Mouse (Mus musculus) hindbrain, embryonic 11.5 days (tissue): ENCODE results near the gene Inka1. TPM values are rescaled to one million over a fixed set of nuclear protein-coding genes. Genes with fewer than 3 reads are reported as not detected.
A peak's percentile ranks its signal among the peaks of the same experiment; 100 is the strongest.

Source experiments
- ATAC-seq: fragments of 200-750 bp; cut with Nextera tagmentation; 2 replicates; pipeline ENCODE4 v1.8.0; 2017; ENCODE audit warnings: mild to moderate bottlenecking, moderate TSS enrichment, moderate library complexity; ENCODE audit not compliant: low FRiP score
- DNase-seq: peaks from one replicate; pipeline ENCODE4 v3.0.0-alpha.2; 2015; ENCODE audit warnings: low spot score
- H3K27ac ChIP-seq: fragments of 300-500 bp; sonication (generic); 2 replicates; pipeline ENCODE4 v1.5.1; 2014; ENCODE audit warnings: mild to moderate bottlenecking, low read depth, low read length
- H3K27me3 ChIP-seq: fragments of 300-500 bp; sonication (generic); 2 replicates; pipeline ENCODE4 v1.6.1; 2014; ENCODE audit warnings: mild to moderate bottlenecking, low read length, moderate library complexity, mixed read lengths; ENCODE audit not compliant: control insufficient read depth, insufficient read depth
- H3K36me3 ChIP-seq: fragments of 300-500 bp; sonication (generic); 2 replicates; pipeline ENCODE4 v1.6.1; 2014; ENCODE audit warnings: mild to moderate bottlenecking, low read length, moderate library complexity, mixed read lengths; ENCODE audit not compliant: control insufficient read depth, insufficient read depth
- H3K4me1 ChIP-seq: fragments of 300-500 bp; sonication (generic); replicated peaks from 2 replicates; pipeline ENCODE4 v1.6.1; 2014; ENCODE audit warnings: low read length, mixed read lengths; ENCODE audit not compliant: control insufficient read depth, insufficient read depth
- H3K4me2 ChIP-seq: fragments of 300-500 bp; sonication (generic); replicated peaks from 2 replicates; pipeline ENCODE4 v1.6.1; 2014; ENCODE audit warnings: mild to moderate bottlenecking, low read depth, low read length
- H3K4me3 ChIP-seq: fragments of 300-500 bp; sonication (generic); 2 replicates; pipeline ENCODE4 v1.5.1; 2014; ENCODE audit warnings: low read depth, low read length
- H3K9ac ChIP-seq: fragments of 300-500 bp; sonication (generic); 2 replicates; pipeline ENCODE4 v1.6.1; 2014; ENCODE audit warnings: low read depth, low read length
- H3K9me3 ChIP-seq: fragments of 300-500 bp; sonication (generic); 2 replicates; pipeline ENCODE4 v1.6.1; 2016; ENCODE audit warnings: low read length; ENCODE audit not compliant: control insufficient read depth
- WGBS: fragments of 180-500 bp; shearing (Covaris S2); extraction: QIAGEN DNeasy Blood & Tissue Kit; methylation state at CpG from one replicate; pipeline ENCODE4 v1.1.7; 2014; 5-methylcytosine and 5-hydroxymethylcytosine counted together
- polyA plus RNA-seq: library from polyadenylated mRNA; unstranded; fragments of >200 nt; fragmentation: Nextera tagmentation; extraction: Ambion mirVana; gene quantifications from 2 replicates; pipeline ENCODE4 v1.2.1, GENCODE M21; 2014

The Inka1 gene
- polyA plus RNA-seq, 1 experiment from 2014 or later = 56.4 TPM

DNA sequence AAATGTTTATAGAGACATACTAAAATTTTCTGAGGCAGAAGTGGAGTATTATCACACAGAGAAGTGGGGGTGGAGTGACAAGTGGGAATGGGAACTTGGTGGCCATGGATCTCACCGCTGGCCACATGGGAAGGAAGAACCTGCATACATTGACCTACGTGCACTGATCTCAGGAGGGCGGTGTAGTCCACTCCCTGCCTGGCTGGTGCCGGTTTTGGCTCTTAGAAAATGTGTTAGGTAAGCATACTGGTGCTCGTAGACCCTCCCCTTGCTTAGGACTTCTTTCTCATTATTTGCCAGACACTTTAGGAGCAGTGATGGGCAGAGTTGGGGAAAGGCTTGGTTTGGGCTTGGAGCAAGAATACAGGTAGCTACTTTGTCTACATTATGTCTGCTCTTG lies 22.4 kb upstream of the Inka1 start:
- DNase-seq = no peak
- H3K9ac ChIP-seq = no peak overlapping the region
- no peaks in the 10 kb centered on the region for H3K27me3 ChIP-seq
- no peak for ATAC-seq
- no peaks in the 10 kb centered on the region for H3K9me3 ChIP-seq
- no peak overlapping the region for H3K4me3 ChIP-seq
- no peak overlapping the region for H3K27ac ChIP-seq
- no peak overlapping the region for H3K4me2 ChIP-seq
- WGBS = 91% methylated on average over 5 of the region's 5 CpGs
- H3K36me3 ChIP-seq = no peaks in the 10 kb centered on the region
- peaks cover 5% of the 10 kb centered on the region for H3K4me1 ChIP-seq

DNA sequence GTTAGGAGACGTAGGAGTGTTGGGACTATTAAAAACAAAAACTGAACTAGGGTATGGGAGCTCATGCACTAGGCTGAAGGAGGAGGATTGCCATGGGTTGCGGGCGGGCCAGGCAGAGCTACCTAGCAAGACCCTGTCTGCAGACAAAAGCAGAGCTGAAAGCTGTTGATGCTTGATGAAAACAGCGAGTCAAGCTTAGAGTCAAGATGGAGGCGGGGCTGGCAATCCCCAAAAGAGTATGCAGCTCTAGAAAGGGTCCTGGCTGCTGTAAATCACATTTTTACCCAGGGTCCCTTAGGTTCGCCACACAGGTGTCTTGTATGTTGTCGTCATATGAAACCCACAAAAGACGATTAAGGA lies 17.8 kb upstream of the Inka1 start:
- H3K4me2 ChIP-seq = peak overlapping the region; percentile 81
- H3K4me1 ChIP-seq = peaks cover 5% of the 10 kb centered on the region
- H3K27me3 ChIP-seq = no peaks in the 10 kb centered on the region
- peak overlapping the region; percentile 97 for H3K9ac ChIP-seq
- H3K27ac ChIP-seq = no peak overlapping the region
- DNase-seq = peak; percentile 44
- no peak for ATAC-seq
- 20% methylated on average over 8 of the region's 8 CpGs for WGBS
- no peaks in the 10 kb centered on the region for H3K9me3 ChIP-seq
- H3K36me3 ChIP-seq = no peaks in the 10 kb centered on the region
- peak overlapping the region; percentile 88 for H3K4me3 ChIP-seq

DNA sequence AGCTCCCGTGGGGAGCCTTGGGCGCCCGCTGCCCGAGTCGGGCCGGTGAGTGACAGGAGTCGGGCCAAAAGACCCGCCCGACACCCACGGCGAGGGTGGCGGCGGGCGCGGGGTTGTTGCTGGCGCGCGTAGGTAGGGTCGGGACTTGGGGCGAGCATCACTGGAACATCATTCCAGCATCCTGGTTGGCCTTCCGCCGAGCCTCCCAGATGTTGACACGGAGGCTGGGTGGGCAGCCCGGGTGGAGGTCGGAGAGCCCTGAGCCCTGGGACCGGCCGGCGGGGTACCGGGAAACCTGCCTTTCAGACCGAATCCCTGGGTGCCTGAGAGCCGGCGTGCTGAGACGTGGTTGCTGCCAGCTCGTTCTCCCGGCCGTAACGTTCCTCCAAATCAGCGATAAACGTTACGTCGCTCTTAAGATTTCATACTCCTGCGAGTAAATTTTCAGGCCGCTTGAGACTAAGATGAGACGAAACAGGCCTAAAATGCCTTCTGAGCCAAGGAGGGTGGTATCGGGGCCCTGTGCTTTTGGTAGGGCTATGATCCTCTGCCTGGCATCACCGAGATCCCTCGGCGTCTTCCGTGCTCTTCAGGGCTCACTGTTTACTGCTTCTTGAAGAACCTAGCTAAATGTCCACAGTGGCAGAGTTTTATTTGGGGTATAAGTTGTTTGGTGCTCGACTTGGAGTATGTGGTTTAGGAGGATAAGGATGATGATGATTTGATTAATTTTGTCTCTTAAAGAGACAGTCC lies 17.3 kb upstream of the Inka1 start:
- H3K4me2 ChIP-seq = peak overlapping the region; percentile 81
- H3K4me1 ChIP-seq = peaks cover 5% of the 10 kb centered on the region
- no peaks in the 10 kb centered on the region for H3K9me3 ChIP-seq
- H3K27ac ChIP-seq = peak overlapping the region; percentile 87
- peak overlapping the region; percentile 97 for H3K9ac ChIP-seq
- 1% methylated on average over 49 of the region's 50 CpGs for WGBS
- no peaks in the 10 kb centered on the region for H3K27me3 ChIP-seq
- peak overlapping the region; percentile 88 for H3K4me3 ChIP-seq
- ATAC-seq (peak; percentile 75), DNase-seq (no peak)
- H3K36me3 ChIP-seq = no peaks in the 10 kb centered on the region

DNA sequence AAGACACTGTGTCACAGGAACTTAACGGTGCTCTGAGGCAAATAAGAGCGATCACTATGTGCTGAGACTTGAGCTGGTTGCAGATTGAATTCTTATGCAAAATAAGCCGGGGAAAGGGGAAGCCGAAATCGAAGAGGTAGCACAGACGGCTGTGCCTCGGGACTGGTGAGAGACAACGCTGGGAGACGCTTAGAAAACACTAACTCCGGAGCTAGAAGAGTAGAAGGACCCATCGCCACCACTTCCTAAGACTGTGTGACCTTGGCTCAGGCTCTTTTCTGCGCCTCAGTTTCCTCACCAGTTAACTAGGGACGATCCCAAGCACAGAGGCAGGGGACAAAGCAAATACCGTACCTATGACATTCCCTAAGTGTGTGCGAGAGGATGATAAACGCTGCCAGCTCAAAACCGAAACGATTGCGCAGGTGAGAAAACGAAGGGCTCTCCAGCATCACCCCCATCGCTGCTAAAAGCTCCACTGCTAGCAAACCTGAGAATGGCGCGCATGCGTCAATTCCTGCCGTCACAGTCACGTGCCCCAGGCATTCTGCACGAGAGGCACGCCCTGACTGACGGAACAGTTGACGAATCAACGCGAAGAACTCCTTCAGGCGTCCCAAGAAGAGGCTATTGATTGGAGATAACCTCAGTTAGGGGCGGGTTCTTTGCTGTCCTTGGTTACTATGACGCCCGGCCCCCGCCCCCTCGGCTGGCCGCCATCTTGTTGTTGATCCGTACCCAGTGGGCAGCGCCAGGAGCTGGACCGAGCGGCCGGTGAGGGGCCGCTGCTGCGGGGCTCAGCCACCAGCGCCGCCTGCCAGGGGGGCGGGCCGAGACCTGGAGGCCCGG lies 16.5 kb upstream of the Inka1 start, which contains the start of gene Ip6k1:
TSS of gene Ip6k1 (plus strand) at position 580 of the 849 bp plus-strand sequence.
- Histone ChIP-seq H3K27me3 (no peaks in the 10 kb centered on the region), H3K9me3 (no peaks in the 10 kb centered on the region), H3K4me3 (peak within 1 kb of the TSS; percentile 88), H3K36me3 (no peaks in the 10 kb centered on the region), H3K4me2 (peak within 1 kb of the TSS; percentile 86), H3K27ac (peak within 1 kb of the TSS; percentile 87), H3K9ac (peak within 1 kb of the TSS; percentile 97), H3K4me1 (peaks cover 5% of the 10 kb centered on the region)
- peak; percentile 99 for ATAC-seq
- WGBS = under 1% methylated on average over 51 of the region's 51 CpGs
- DNase-seq = peak; percentile 100

DNA sequence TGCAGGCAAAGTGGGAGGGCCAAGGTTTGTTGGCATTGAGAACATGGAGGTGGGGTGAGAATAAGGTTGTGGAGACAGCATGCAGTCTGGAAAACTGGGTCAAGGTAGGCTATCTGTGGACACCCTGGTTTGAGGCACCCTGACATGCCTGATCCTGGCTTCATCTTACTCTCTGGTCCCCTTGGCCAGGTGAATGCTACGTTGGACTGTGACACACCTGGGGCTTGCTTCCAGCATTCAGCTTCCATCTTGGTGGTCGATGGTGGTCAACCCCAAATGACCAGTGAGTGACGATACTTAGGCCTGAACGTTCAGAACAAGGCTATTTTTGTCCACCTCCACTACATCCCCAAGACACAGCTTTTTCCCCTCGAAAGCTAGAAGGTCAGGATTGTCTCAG lies 10.4 kb upstream of the Inka1 start, which contains the start of gene Gm20662:
TSS of gene Gm20662 (plus strand) at position 301 of the 400 bp plus-strand sequence.
- H3K27ac ChIP-seq = no peak within 1 kb of the TSS
- no peaks in the 10 kb centered on the region for H3K4me1 ChIP-seq
- H3K27me3 ChIP-seq = no peaks in the 10 kb centered on the region
- H3K4me2 ChIP-seq = no peak within 1 kb of the TSS
- H3K4me3 ChIP-seq = no peak within 1 kb of the TSS
- no peaks in the 10 kb centered on the region for H3K36me3 ChIP-seq
- no peak within 1 kb of the TSS for H3K9ac ChIP-seq
- ATAC-seq (no peak), DNase-seq (no peak)
- 93% methylated on average over 5 of the region's 5 CpGs for WGBS
- no peaks in the 10 kb centered on the region for H3K9me3 ChIP-seq

DNA sequence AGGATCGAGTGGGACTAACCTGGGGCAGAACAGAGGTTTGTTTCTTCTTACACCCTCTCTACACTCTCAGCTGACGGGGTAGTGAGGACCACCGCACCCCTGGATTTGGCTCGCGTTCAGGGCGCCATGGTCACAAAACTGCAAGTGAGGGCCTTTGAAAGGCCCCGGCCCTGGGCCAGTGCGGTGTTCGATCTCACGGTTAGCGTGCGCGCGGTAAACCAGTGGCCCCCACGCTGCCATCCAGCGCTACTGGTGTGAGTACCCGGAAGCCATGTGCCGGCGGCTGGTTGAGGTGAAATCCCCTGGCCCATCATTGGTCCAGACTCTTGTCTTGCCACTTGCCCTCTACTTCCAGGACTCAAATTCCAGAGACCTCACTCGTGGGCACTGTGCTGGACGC lies 9.8 kb upstream of the Inka1 start:
- no peak overlapping the region for H3K4me2 ChIP-seq
- 95% methylated on average over 21 of the region's 21 CpGs for WGBS
- no peak overlapping the region for H3K9ac ChIP-seq

DNA sequence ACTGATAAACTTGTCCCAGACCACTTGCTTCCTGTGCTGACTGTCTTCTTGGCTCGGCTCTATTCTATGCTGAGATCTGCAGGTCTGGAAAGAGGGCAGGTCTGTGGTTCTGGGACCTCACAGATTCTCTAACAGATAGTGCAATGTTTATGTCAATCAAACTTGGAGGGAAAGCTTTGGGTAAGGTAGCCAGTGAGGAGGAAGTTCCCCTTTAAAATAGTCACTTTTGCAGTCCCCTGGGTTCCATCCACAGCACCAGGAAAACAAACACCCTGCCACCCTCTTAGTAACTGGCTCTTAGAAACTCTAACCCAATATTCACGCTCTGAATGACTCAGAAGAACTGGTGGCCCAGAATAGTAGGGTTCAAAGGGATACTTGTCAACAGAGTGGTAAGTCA lies 8.8 kb upstream of the Inka1 start:
- DNase-seq (no peak), ATAC-seq (no peak)
- Histone ChIP-seq H3K36me3 (no peaks in the 10 kb centered on the region), H3K9ac (no peak overlapping the region), H3K27ac (no peak overlapping the region), H3K27me3 (no peaks in the 10 kb centered on the region), H3K4me2 (no peak overlapping the region), H3K4me1 (no peaks in the 10 kb centered on the region), H3K4me3 (no peak overlapping the region), H3K9me3 (no peaks in the 10 kb centered on the region)
- WGBS = 74% methylated on average over 2 of the region's 2 CpGs

More for the DNA sequence above, 9.8 kb upstream of the Inka1 start:
- H3K4me3 ChIP-seq = no peak overlapping the region
- H3K27me3 ChIP-seq = no peaks in the 10 kb centered on the region
- no peak for DNase-seq
- H3K9me3 ChIP-seq = no peaks in the 10 kb centered on the region
- ATAC-seq = no peak
- no peak overlapping the region for H3K27ac ChIP-seq
- H3K4me1 ChIP-seq = no peaks in the 10 kb centered on the region
- no peaks in the 10 kb centered on the region for H3K36me3 ChIP-seq

DNA sequence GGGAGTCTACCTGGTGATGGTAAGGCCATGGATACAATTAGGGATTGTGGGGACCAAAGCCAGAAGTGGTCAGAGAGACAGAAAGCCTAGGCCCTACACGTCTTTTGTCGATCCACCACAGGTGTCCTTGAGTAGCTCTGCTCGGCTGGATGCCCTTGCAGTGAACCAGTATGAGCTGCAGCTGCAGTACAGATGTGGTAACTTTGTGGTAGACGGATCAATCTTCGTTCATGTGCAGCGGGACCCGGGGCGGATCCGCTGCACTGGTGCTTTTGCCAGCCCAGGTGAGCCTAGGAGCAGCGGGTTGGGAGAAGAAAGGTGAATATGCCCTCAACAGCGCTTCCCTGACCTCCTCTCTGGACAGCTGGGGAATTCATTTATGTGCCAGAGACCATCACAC lies 7.3 kb upstream of the Inka1 start:
- WGBS = 87% methylated on average over 11 of the region's 11 CpGs
- Histone ChIP-seq H3K4me2 (no peak overlapping the region), H3K9ac (no peak overlapping the region), H3K27me3 (no peaks in the 10 kb centered on the region), H3K4me3 (no peak overlapping the region), H3K9me3 (no peaks in the 10 kb centered on the region), H3K36me3 (no peaks in the 10 kb centered on the region), H3K4me1 (no peaks in the 10 kb centered on the region), H3K27ac (no peak overlapping the region)
- no peak for ATAC-seq
- DNase-seq = no peak
